ENCODE assay signal across 13 mouse cellular contexts in genomic region chr3:106021840-106022239, GRCm38 (mm10). TPM values are rescaled to one million over a fixed set of nuclear protein-coding genes. Genes with fewer than 3 reads are reported as not detected.
A peak's percentile ranks its signal among the peaks of the same experiment; 100 is the strongest.
DNase-seq lines count a peak whose midpoint lies in the region; ATAC-seq and TF ChIP-seq lines count a peak whose summit lies in the region.
"Had no signal": no experiment of that assay in that cellular context is flagged by ENCODE, and none has a peak within 500 bp of the region (broad histone marks: within the 10 kb centered on the region; RNA-seq: fewer than 3 reads in every experiment).

No protein-coding gene starts in this region.

- no peak overlapping the region for H3K9ac ChIP-seq in forebrain, embryonic 14.5 days (ENCODE audit: low read length)
- no peak overlapping the region for H3K9ac ChIP-seq in CH12.LX (ENCODE audit: insufficient read depth, low read depth)

- peak; percentile 22 for DNase-seq in forebrain, embryonic 14.5 days (ENCODE audit: low spot score)
- no peak for DNase-seq in forebrain, embryonic 10.5 days (ENCODE audit: extremely low spot score, low spot score)
- peak; percentile 8 for DNase-seq in layer of hippocampus, adult 9-10 months (ENCODE audit: low spot score)
- DNase-seq in layer of hippocampus, adult 9-11 months: no peak
- DNase-seq in CH12.LX (ENCODE audit: extremely low read depth): no peak
- DNase-seq in lung, postnatal 10 days: peak; percentile 4
- no peak for DNase-seq in neural tube, embryonic 10.5 days (ENCODE audit: extremely low spot score, low spot score)
- no peak for DNase-seq in kidney, postnatal 14 days
- DNase-seq: adrenal gland, postnatal 14 days had no signal

- no peaks in the 10 kb centered on the region for H3K27me3 ChIP-seq in forebrain, embryonic 14.5 days (replicated peaks; ENCODE audit: control insufficient read depth, insufficient read depth, low read length)
- H3K27me3 ChIP-seq in forebrain, embryonic 10.5 days (ENCODE audit: poor library complexity, severe bottlenecking): no peaks in the 10 kb centered on the region
- no peaks in the 10 kb centered on the region for H3K27me3 ChIP-seq in CH12.LX (replicated peaks)

- H3K27ac ChIP-seq in forebrain, embryonic 14.5 days (ENCODE audit: low read depth, low read length): no peak overlapping the region
- no peak overlapping the region for H3K27ac ChIP-seq in forebrain, embryonic 10.5 days
- H3K27ac ChIP-seq in CH12.LX (ENCODE audit: insufficient read depth, low read depth): no peak overlapping the region

- no peak for ATAC-seq in forebrain, embryonic 14.5 days
- ATAC-seq: midbrain, embryonic 16.5 days had no signal

- no peaks in the 10 kb centered on the region for H3K79me2 ChIP-seq in CH12.LX (replicated peaks; ENCODE audit: control insufficient read depth, extremely low read depth, insufficient read depth, poor library complexity, severe bottlenecking)

- in situ Hi-C loops in CH12.LX (cut with MboI; ENCODE audit: low pct_ligation_motif_present, low pct_unique_long_range_greater_than_20kb, low sequenced_read_pairs): no loop called here

- dilution Hi-C loops in CH12.LX (cut with MboI; ENCODE audit: extremely low pct_ligation_motif_present, extremely low pct_unique_long_range_greater_than_20kb, low sequenced_read_pairs): no loop called here

- TF ChIP-seq EP300 in CH12.LX (IDR thresholded peaks at IDR 0.05; ENCODE audit: low read length): no peak

- peak in 1 of 2 experiments; percentile 54; a peak in 2 of 4 replicates for TF ChIP-seq CTCF in CH12.LX (conservative IDR thresholded peaks at IDR 0.05 in 1 of 2, IDR thresholded peaks at IDR 0.05 in 1 of 2; ENCODE audit: low read depth in 2 of 2, low read length in 2 of 2)

- no peak overlapping the region for H3K4me3 ChIP-seq in forebrain, embryonic 14.5 days (ENCODE audit: low read depth, low read length)
- no peak overlapping the region for H3K4me3 ChIP-seq in forebrain, embryonic 10.5 days
- no peak overlapping the region for H3K4me3 ChIP-seq in CH12.LX (replicated peaks in 1 of 3; ENCODE audit: low read depth in 2 of 3, low read length in 2 of 3, poor library complexity in 1 of 3)

- H3K36me3 ChIP-seq in forebrain, embryonic 14.5 days (ENCODE audit: control insufficient read depth, insufficient read depth, low read length): no peaks in the 10 kb centered on the region
- no peaks in the 10 kb centered on the region for H3K36me3 ChIP-seq in forebrain, embryonic 10.5 days (replicated peaks)
- H3K36me3 ChIP-seq in CH12.LX (replicated peaks in 1 of 2; ENCODE audit: control insufficient read depth in 1 of 2, insufficient read depth in 1 of 2, low read length in 1 of 2): peaks cover 4 to 34% of the 10 kb centered on the region in 2 experiments

- H3K9me3 ChIP-seq in forebrain, embryonic 14.5 days (replicated peaks; ENCODE audit: control insufficient read depth, low read length): no peaks in the 10 kb centered on the region
- no peaks in the 10 kb centered on the region for H3K9me3 ChIP-seq in forebrain, embryonic 10.5 days
- H3K9me3 ChIP-seq in CH12.LX (replicated peaks; ENCODE audit: low read length): no peaks in the 10 kb centered on the region

- TF ChIP-seq RAD21 in CH12.LX (IDR thresholded peaks at IDR 0.05; ENCODE audit: low read depth, low read length): peak; percentile 56

- no peak overlapping the region for H3K4me2 ChIP-seq in forebrain, embryonic 14.5 days (ENCODE audit: low read length)
- no peak overlapping the region for H3K4me2 ChIP-seq in CH12.LX (ENCODE audit: insufficient read depth, low read depth, poor library complexity, severe bottlenecking)
- H3K4me2 ChIP-seq: liver, embryonic 11.5 days had no signal

- TF ChIP-seq POLR2A in CH12.LX (IDR thresholded peaks at IDR 0.05; ENCODE audit: low read depth, low read length): no peak

- no peaks in the 10 kb centered on the region for H3K4me1 ChIP-seq in forebrain, embryonic 14.5 days (ENCODE audit: control insufficient read depth, insufficient read depth, low read length)
- H3K4me1 ChIP-seq in forebrain, embryonic 10.5 days: no peaks in the 10 kb centered on the region
- no peaks in the 10 kb centered on the region for H3K4me1 ChIP-seq in CH12.LX (ENCODE audit: control insufficient read depth in 1 of 2, insufficient read depth in 2 of 2)

TF ChIP-seq in CH12.LX, 34 proteins besides CTCF, POLR2A, EP300 and RAD21:
- TF ChIP-seq MAFK (IDR thresholded peaks at IDR 0.05; ENCODE audit: insufficient replicate concordance, low read length) (no peak), SMC3 (IDR thresholded peaks at IDR 0.05; ENCODE audit: low read depth, low read length) (peak; percentile 40)

RNA-seq across cellular contexts. Expression of gene Pifo, which starts 7.4 kb away (rescaled TPM):
- 7.8 and 8.3 TPM in 2 replicates for polyA plus RNA-seq in forebrain, embryonic 14.5 days (2014; fragmentation: Nextera tagmentation; extraction: Ambion mirVana)
- polyA plus RNA-seq in forebrain, embryonic 10.5 days (2016; fragmentation: Nextera tagmentation; extraction: Ambion mirVana): 1.8 and 1.9 TPM in 2 replicates
- 5.4 and 8.1 TPM in 2 replicates for total RNA-seq in CH12.LX (2012; rRNA removed)
- total RNA-seq in CH12.LX (2014; rRNA removed): 13.7 and 16.4 TPM in 2 replicates
- 7.1 and 7.7 TPM in 2 replicates for polyA plus RNA-seq in CH12.LX (2012; ENCODE audit: insufficient read length, low read depth)
- total RNA-seq: adrenal gland, postnatal 14 days; heart, postnatal 10 days had no signal
- polyA plus RNA-seq: large intestine, adult 2 months; liver, embryonic 11.5 days had no signal

RNA-seq across cellular contexts. Expression of gene Chil5, which starts 10.8 kb away (rescaled TPM):
- not detected in 2 replicates for polyA plus RNA-seq in forebrain, embryonic 14.5 days (2014; fragmentation: Nextera tagmentation; extraction: Ambion mirVana)
- not detected in 2 replicates for polyA plus RNA-seq in forebrain, embryonic 10.5 days (2016; fragmentation: Nextera tagmentation; extraction: Ambion mirVana)
- total RNA-seq in CH12.LX (2012; rRNA removed): not detected in 2 replicates
- total RNA-seq in CH12.LX (2014; rRNA removed): not detected in 2 replicates
- 0.30 and 0.31 TPM in 2 replicates for polyA plus RNA-seq in CH12.LX (2012; ENCODE audit: insufficient read length, low read depth)
- total RNA-seq: adrenal gland, postnatal 14 days; heart, postnatal 10 days had no signal
- polyA plus RNA-seq: liver, embryonic 11.5 days; midbrain, embryonic 16.5 days had no signal

RNA-seq across cellular contexts. Expression of gene Ovgp1, which starts 48.3 kb away (rescaled TPM):
- 1.9 and 2.6 TPM in 2 replicates for polyA plus RNA-seq in forebrain, embryonic 14.5 days (2014; fragmentation: Nextera tagmentation; extraction: Ambion mirVana)
- 2.4 TPM in 2 replicates for polyA plus RNA-seq in forebrain, embryonic 10.5 days (2016; fragmentation: Nextera tagmentation; extraction: Ambion mirVana)
- total RNA-seq in CH12.LX (2012; rRNA removed) (1.4 and 1.6 TPM in 2 replicates), CH12.LX (2014; rRNA removed) (2.3 TPM in 2 replicates)
- polyA plus RNA-seq in CH12.LX (2012; ENCODE audit: insufficient read length, low read depth): 4.3 and 5.6 TPM in 2 replicates

Comparison
In these comparisons a context has a peak if more than half of its experiments do, and no peak if none do; other contexts are left out.
1. DNase-seq: peak in forebrain, embryonic 14.5 days (single experiment), layer of hippocampus, adult 9-10 months (single experiment) and lung, postnatal 10 days (single experiment); none in forebrain, embryonic 10.5 days (single experiment), layer of hippocampus, adult 9-11 months (single experiment), CH12.LX (single experiment), neural tube, embryonic 10.5 days (single experiment) and kidney, postnatal 14 days (single experiment).